Mouse (Mus musculus) stomach, postnatal 0 days (tissue): ENCODE data around the gene Snd1. TPM values are rescaled to one million over a fixed set of nuclear protein-coding genes. Genes with fewer than 3 reads are reported as not detected.

Source experiments
- ATAC-seq: fragments of 200-750 bp; cut with Nextera tagmentation; 2 replicates; pipeline ENCODE4 v1.8.0; 2017; ENCODE audit not compliant: low FRiP score, low TSS enrichment
- DNase-seq: peaks from one replicate; pipeline ENCODE4 v3.0.0-alpha.2; 2016; ENCODE audit warnings: low spot score
- H3K27ac ChIP-seq: fragments of 300-500 bp; sonication (generic); replicated peaks from 2 replicates; pipeline ENCODE4 v1.5.1; 2014; ENCODE audit warnings: mild to moderate bottlenecking, control low read depth
- H3K27me3 ChIP-seq: fragments of 300-500 bp; sonication (generic); 2 replicates; pipeline ENCODE4 v1.6.1; 2014; ENCODE audit warnings: low read length; ENCODE audit not compliant: control insufficient read depth, insufficient read depth
- H3K36me3 ChIP-seq: fragments of 300-500 bp; sonication (generic); 2 replicates; pipeline ENCODE4 v1.6.1; 2014; ENCODE audit warnings: low read length, mixed read lengths; ENCODE audit not compliant: control insufficient read depth, insufficient read depth
- H3K4me1 ChIP-seq: fragments of 300-500 bp; sonication (generic); replicated peaks from 2 replicates; pipeline ENCODE4 v1.6.1; 2014; ENCODE audit warnings: antibody characterized with exemption; ENCODE audit not compliant: control insufficient read depth, insufficient read depth
- H3K4me2 ChIP-seq: fragments of 300-500 bp; sonication (generic); replicated peaks from 2 replicates; pipeline ENCODE4 v1.6.1; 2014; ENCODE audit warnings: low read depth, mild to moderate bottlenecking, control low read depth, moderate library complexity
- H3K4me3 ChIP-seq: fragments of 300-500 bp; sonication (generic); 2 replicates; pipeline ENCODE4 v1.5.1; 2014; ENCODE audit warnings: low read depth, low read length, control low read depth
- H3K9ac ChIP-seq: fragments of 300-500 bp; sonication (generic); 2 replicates; pipeline ENCODE4 v1.6.1; 2014; ENCODE audit warnings: mild to moderate bottlenecking, low read length, control low read depth, mixed read lengths
- H3K9me3 ChIP-seq: fragments of 300-500 bp; sonication (generic); 2 replicates; pipeline ENCODE4 v1.6.1; 2016; ENCODE audit warnings: low read length; ENCODE audit not compliant: control insufficient read depth
- CTCF ChIP-seq: IDR thresholded peaks from 2 replicates; pipeline ENCODE4 v1.5.1; 2016; ENCODE audit warnings: antibody characterized with exemption, low read depth, mild to moderate bottlenecking, moderate library complexity
- EP300 ChIP-seq: optimal IDR thresholded peaks from 2 replicates; pipeline ENCODE3; 2016; ENCODE audit warnings: antibody characterized with exemption
- WGBS: fragments of 180-500 bp; shearing (Covaris S2); extraction: QIAGEN DNeasy Blood & Tissue Kit; methylation state at CpG from one replicate; pipeline ENCODE4 v1.1.7; 2014; 5-methylcytosine and 5-hydroxymethylcytosine counted together
- polyA plus RNA-seq: library from polyadenylated mRNA; unstranded; fragments of >200 nt; fragmentation: Nextera tagmentation; extraction: Ambion mirVana; gene quantifications from 2 replicates; pipeline ENCODE4 v1.2.1, GENCODE M21; 2015

The Snd1 gene
- polyA plus RNA-seq, 1 experiment from 2014 or later, result 81.3 TPM

DNA sequence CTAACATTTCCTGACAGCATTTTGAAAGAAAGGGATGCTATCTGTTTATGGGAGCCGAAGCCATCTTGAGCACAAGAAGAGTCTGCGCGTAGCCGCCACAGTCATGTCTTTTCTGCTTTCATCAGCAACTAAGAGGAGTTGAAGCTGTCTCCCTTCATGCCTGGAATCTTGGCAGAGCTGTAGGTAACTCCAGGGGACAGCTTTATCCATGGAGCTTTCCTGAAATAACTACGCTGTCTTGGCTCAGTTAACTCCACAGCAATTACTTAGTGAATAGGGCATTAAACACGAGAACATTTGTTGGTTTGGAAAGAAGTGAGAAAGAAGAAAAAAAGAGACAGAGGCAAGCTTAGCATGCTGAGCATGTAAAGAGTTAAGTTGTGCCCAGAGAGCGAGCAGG, 27.0 kb upstream of the Snd1 start:
- TF ChIP-seq EP300, result no peak
- TF ChIP-seq CTCF, result no peak
- peaks cover 6% of the 10 kb centered on the region; the same call in 1 of the 2 replicates for H3K27me3 ChIP-seq
- no peak overlapping the region for H3K9ac ChIP-seq
- no peak for ATAC-seq
- H3K4me3 ChIP-seq, result no peak overlapping the region
- no peaks in the 10 kb centered on the region for H3K36me3 ChIP-seq
- 76% methylated on average over 7 of the region's 7 CpGs for WGBS
- no peak overlapping the region for H3K27ac ChIP-seq
- no peaks in the 10 kb centered on the region for H3K9me3 ChIP-seq
- H3K4me1 ChIP-seq, result no peaks in the 10 kb centered on the region
- H3K4me2 ChIP-seq, result no peak overlapping the region
- no peak for DNase-seq

DNA sequence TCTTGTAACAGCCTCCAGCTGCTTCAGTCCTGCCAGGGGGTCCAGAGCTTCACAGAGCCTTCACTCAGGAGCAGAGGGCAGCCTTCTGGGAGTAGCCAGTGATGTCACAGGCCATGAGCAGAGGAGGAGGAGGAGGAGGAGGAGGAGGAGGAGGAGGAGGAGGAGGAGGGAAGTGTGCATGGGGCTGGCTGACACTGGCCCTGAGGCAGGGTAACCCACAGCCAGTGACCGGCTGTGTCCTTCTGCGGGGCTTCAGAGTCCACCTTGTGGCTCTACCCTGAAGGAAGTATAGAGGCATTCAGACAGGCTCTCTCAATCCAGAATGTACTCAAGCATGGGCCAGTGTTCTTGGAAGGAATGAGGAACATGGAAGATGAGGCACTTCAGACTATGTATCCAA, 25.7 kb upstream of the Snd1 start, which contains the start of gene Pax4:
TSS of gene Pax4 (minus strand) at position 101 of the 400 bp plus-strand sequence.
- no peak within 1 kb of the TSS for H3K4me2 ChIP-seq
- WGBS, result 82% methylated on average over 2 of the region's 2 CpGs
- no peaks in the 10 kb centered on the region for H3K4me1 ChIP-seq
- no peak within 1 kb of the TSS for H3K9ac ChIP-seq
- TF ChIP-seq EP300 (no peak), CTCF (no peak)
- DNase-seq, result no peak
- H3K27me3 ChIP-seq, result peaks cover 6% of the 10 kb centered on the region; the same call in 1 of the 2 replicates
- H3K36me3 ChIP-seq, result no peaks in the 10 kb centered on the region
- H3K9me3 ChIP-seq, result no peaks in the 10 kb centered on the region
- no peak for ATAC-seq
- H3K27ac ChIP-seq, result no peak within 1 kb of the TSS
- no peak within 1 kb of the TSS for H3K4me3 ChIP-seq

- H3K4me2 ChIP-seq, result no peak overlapping the region
- peaks cover 6% of the 10 kb centered on the region; the same call in 1 of the 2 replicates for H3K27me3 ChIP-seq
- H3K9me3 ChIP-seq, result no peaks in the 10 kb centered on the region
- ATAC-seq, result no peak
- no peak for DNase-seq
- no peaks in the 10 kb centered on the region for H3K36me3 ChIP-seq
- 15% methylated on average over 5 of the region's 5 CpGs for WGBS
- H3K9ac ChIP-seq, result no peak overlapping the region
- H3K4me3 ChIP-seq, result no peak overlapping the region
- 0 out of 2 replicates have a peak, but pooled peaks have one; percentile 1 for TF ChIP-seq CTCF
- TF ChIP-seq EP300, result no peak
- no peaks in the 10 kb centered on the region for H3K4me1 ChIP-seq
- H3K27ac ChIP-seq, result no peak overlapping the region
These were observed 24.5 kb upstream of the Snd1 start for GRCm38 (mm10) chr6:28450481-28450880.

GRCm38 (mm10) chr6:28450977-28451376, 24.0 kb upstream of the Snd1 start:
- H3K36me3 ChIP-seq, result no peaks in the 10 kb centered on the region
- peaks cover 6% of the 10 kb centered on the region; the same call in 1 of the 2 replicates for H3K27me3 ChIP-seq
- H3K27ac ChIP-seq, result no peak overlapping the region
- ATAC-seq, result no peak
- H3K4me1 ChIP-seq, result no peaks in the 10 kb centered on the region
- no peak overlapping the region for H3K4me2 ChIP-seq
- no peak overlapping the region for H3K4me3 ChIP-seq
- H3K9ac ChIP-seq, result no peak overlapping the region
- WGBS, result 1% methylated on average over 11 of the region's 12 CpGs
- DNase-seq, result no peak
- no peak for TF ChIP-seq CTCF
- no peak for TF ChIP-seq EP300
- no peaks in the 10 kb centered on the region for H3K9me3 ChIP-seq

- no peak overlapping the region for H3K4me2 ChIP-seq
- no peak overlapping the region for H3K4me3 ChIP-seq
- H3K27me3 ChIP-seq, result no peaks in the 10 kb centered on the region
- H3K9ac ChIP-seq, result no peak overlapping the region
- no peak for DNase-seq
- H3K4me1 ChIP-seq, result no peaks in the 10 kb centered on the region
- H3K27ac ChIP-seq, result no peak overlapping the region
- TF ChIP-seq CTCF (no peak), EP300 (no peak)
- H3K9me3 ChIP-seq, result no peaks in the 10 kb centered on the region
- peak; percentile 32; the same call in 1 of the 2 replicates for ATAC-seq
- H3K36me3 ChIP-seq, result no peaks in the 10 kb centered on the region
These were observed 15.7 kb upstream of the Snd1 start for GRCm38 (mm10) chr6:28459221-28459668.

- Histone ChIP-seq H3K27me3 (no peaks in the 10 kb centered on the region), H3K4me1 (no peaks in the 10 kb centered on the region), H3K9ac (no peak overlapping the region), H3K4me3 (no peak overlapping the region), H3K27ac (no peak overlapping the region), H3K9me3 (no peaks in the 10 kb centered on the region), H3K36me3 (no peaks in the 10 kb centered on the region), H3K4me2 (no peak overlapping the region)
- 6% methylated on average over 5 of the region's 5 CpGs for WGBS
- DNase-seq, result peak; percentile 74
- TF ChIP-seq EP300 (no peak), CTCF (peak; percentile 74)
- ATAC-seq, result no peak
These were observed 14.4 kb upstream of the Snd1 start for GRCm38 (mm10) chr6:28460534-28460933.
